Mouse (Mus musculus) liver, embryonic 14.5 days (tissue): ENCODE measurements around the gene Arhgef40.

Experiments used
- CTCF ChIP-seq: IDR thresholded peaks from 2 replicates; pipeline ENCODE4 v1.5.1; 2016; ENCODE audit warnings: antibody characterized with exemption, low read depth, control low read depth
- EP300 ChIP-seq: IDR thresholded peaks from 2 replicates; pipeline ENCODE4 v1.6.1; 2016; ENCODE audit warnings: antibody characterized with exemption, low read depth

DNA sequence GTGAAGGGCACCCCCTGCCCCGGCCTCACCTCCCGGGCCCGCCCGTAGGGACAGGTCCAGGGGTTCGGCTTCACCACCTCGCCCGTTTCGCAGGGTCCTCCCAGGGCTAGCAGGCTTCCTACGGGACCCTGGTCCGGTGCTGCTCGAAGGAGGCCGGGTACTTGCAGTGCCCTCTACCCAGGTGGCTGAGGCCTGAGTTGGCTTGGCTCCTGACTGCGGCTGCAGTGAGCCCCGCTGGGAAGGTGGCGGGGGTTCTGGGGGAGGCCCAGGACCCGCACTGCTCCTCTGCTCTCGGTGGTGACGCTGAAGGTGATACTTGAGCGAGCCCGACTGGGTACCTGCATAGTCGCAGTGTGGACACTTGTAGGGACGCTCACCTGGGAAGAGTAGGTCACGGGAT, 22.3 kb downstream of the Arhgef40 start:
- TF ChIP-seq EP300 (no peak), CTCF (no peak)
